Mouse (Mus musculus) kidney, adult 8-10 months (tissue): ENCODE measurements around the gene Slc22a15.

Experiments
- DNase-seq, 2 experiments: peaks; one replicate each; pipeline ENCODE4 v3.0.0; 2022

Gene Slc22a15

DNA sequence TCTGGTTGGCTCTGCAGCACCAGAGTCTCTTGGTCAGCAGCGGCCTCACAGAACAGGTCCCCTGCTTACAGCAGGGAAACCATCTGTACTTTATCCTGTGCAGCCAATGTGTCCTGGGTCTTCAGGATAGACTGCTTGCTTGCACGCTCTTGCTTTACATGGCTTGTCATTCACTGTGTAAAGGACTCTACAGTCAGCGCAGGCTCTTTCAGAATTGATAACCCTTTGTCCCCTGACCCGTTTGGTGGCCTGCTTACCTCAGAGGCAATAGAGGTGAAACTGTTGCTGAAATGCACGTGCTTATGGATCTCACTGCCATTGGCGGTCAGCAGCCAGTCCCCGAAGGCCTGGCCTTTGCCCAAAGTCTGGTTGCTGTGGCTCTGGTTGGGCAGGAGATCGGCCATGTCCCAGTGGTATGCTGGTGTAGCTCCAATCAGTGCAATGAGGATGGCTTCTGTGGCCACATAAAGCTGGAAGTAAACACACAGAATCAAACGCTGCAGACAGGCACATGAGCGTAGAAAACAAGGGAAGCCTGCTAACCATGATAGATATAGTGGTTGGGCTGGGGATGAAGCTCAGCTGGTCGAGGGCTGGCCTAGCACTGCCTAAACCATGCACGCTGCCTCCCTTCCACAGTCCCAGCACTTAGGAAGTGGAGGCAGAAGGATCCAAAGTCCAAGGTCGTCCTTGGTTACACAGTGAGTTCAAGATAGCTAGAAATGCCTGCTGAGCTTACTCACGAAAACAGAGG, 9.0 kb downstream of the Slc22a15 start:
- no peak for DNase-seq

DNA sequence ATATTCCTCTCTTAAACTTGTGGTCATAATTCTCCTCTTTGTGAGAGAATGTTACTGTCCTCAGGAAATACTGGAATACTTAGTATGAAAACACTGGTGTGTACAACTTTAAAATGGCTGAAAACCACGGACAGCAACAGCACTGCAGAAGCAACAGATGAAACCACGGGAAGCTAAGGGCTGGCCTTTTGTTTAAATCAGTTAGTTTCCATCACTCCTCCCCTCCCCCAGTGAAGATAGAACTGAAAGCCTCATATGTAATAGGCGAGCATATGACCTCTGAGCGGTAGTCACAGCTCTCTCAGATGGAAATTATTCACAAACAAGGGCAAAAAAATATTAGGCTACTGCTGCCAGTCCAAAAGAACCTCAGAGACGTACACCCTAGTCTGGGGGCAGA, 10.0 kb downstream of the Slc22a15 start:
- no peak for DNase-seq

DNA sequence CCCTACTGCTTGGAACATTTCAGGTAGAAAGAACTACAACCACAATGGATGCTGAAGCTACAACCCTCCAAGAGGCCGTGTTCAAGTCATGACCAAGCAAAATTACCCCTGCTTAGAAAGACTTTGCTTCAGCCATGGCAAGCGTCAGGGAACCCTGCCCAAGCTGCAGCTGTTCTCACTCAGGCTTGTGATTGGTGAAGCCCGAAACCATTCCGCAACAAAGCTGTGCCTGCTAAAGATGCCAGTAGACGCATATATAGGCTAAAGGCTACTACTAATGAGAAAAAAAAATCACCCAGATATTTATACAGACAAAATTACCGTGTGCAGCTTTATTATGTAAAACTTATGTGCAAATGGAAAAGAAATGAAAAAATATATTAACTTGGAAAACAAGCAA, 12.2 kb downstream of the Slc22a15 start:
- no peak for DNase-seq

DNA sequence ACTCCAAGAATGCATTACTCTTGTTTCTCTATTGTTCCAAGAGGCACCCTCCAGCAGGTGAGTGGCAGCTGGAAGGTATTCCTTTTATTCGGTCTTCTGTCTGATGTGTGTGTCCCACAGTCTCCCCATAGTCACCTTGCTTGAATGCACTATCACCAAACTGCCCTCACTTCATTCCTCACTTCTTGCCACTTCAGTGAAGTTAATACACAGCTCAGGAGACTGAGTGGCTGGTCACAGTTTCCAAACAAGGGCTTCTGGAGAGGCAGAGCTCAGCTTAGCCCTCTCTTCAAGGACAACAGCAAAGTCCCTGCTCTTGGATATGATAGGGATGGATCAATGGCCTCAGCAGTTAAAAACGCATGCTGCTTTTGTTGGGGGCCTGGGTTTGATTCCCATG, 17.2 kb downstream of the Slc22a15 start:
- DNase-seq, result no peak

DNA sequence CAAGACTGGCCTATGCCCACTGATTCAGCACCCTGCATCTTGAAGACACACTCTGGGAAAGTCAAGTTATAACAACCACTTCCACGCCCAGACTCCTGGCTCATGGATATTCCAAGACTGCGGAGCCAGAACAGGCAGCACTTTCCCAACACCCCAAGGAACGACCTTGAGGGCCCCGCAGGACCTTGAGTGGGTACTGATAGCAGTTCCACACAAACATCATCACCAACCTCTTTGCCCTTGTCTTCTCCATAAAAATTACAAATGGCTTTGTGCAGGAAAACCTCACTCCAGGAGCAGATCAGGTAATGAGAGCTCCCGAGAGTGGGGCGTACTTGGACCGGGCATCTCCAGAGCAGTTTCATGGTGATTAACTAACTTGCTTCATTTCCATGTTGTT, 19.5 kb downstream of the Slc22a15 start:
- no peak for DNase-seq

DNA sequence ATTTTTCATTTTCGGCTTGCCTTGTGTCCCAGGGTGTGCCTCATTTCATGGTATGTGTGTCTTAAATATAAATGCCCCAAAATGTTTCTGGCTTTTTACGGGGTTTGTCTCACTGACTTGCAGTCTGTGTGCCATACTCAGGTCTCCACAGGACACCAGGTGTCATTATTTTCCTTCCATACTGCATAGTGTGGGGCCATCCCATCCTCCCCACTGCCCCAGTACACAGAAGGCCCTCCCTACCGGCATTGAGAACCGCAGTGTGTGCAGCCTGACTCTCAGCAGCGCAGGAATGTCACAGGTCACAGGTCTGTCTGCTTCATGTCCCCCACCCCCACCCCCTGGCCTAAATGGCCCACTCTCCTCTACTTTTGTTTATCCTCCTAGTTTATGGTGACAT, 21.2 kb downstream of the Slc22a15 start:
- no peak for DNase-seq

DNA sequence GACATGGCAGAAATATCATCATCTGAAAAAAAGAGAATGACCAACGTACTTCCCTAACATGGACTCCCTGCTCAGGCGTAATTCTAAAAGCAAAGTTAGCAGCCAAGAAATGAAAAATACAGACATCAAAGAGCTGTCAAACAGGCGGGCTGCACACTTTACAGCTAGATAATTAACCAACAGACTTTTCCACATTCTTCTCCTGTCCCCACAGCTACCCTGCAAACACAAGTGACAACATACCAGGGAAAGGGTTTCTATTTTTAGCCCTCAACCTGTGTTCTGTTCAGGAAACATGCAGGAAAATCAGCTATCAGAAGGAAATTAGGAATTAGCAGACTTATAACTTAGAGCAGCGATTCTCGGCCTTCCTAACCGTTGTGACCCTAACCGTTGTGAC, 21.9 kb downstream of the Slc22a15 start:
- DNase-seq, result peak in 1 of 2 experiments; percentile 8

DNA sequence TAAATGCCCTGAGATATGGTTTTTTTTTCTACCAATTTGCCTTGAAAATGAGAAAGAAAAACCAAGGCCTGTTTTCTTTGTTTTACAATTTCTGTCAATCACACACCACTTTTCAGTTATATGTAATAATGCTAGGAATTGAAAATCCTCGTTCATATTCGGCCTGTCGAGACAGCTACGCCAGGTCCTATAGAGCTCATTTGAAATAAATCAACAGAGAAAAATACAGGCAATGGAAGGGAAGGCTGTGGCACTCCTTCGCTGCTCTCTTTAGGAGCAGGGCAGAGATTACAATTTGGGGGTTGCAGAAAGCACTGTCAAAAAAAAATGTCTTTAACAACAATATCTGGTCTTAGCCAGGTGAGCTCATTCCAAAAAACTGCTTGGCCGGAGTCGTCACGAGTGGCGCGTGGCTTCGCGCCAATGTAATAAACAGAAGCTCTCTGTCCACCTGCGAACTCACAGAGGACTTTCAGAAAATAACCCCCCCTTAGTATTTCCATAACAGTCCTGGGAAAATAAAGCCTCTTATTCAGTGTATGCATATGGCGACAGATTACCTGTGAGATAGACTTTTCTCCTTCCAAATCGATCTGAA, 26.8 kb downstream of the Slc22a15 start:
- no peak for DNase-seq

DNA sequence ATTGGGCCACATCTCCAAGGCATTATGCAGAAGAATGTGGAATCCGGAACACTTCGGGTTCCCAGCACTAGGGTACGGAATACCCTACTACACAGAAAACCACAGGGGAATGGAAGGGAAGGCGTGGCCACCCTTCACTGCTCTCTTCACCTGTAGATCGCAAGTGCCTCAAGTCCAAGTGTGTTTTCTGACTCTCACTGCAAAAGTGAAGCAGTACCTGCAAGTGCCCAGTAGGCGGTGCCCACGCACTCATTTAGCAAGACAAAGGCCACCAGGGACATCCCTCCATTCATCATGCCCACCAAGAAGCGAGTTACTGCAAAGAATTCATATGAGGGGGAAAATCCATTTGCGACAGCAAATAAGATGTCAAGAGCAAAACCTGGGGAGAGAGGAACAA, 27.4 kb downstream of the Slc22a15 start:
- DNase-seq, result peak; percentile 55 to 70

DNA sequence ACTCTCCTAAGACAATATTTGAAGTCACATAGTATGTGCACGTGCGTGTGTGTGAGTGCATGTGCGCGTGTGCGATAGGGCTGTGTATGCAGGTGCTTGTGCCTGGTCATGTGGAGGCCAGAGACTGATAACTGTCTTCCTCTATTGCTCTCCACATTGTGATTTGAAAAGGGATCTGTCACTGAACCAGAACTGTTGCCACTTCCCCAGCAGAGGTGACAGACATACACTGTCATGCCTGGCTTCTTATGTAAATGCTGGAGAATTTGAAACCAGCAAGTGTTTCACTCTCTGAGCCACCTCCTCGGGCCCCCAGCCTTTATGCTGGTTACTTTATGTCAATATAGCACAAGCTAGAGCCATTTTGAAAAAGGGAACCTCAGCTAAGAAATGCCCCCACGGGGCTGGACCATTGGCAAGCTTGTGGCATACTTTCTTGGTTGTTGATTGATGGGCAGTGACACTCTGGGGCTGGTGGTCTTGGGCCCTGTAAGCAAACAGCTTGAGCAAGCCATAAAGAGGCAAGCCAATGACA, 28.8 kb downstream of the Slc22a15 start:
- DNase-seq, result no peak

DNA sequence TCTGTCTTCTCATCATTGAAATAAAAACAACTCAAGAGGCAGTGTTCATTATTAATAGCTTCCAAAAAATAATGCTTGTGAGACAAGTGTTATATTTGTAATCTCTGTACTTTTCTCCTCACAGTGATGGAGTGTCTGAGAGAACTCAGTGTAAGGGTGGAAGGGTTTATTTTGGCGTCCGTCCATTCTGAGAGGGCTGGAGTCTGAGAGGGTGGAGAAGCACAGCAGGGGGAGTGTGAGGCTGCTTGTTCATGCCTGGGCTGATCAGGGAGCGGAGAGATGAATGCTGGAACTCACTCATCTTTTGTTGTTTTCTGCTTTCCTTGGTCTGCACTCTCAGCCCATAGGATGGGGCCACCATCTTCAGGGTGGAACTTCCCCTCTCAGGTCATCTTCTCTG, 38.7 kb downstream of the Slc22a15 start:
- no peak for DNase-seq

DNA sequence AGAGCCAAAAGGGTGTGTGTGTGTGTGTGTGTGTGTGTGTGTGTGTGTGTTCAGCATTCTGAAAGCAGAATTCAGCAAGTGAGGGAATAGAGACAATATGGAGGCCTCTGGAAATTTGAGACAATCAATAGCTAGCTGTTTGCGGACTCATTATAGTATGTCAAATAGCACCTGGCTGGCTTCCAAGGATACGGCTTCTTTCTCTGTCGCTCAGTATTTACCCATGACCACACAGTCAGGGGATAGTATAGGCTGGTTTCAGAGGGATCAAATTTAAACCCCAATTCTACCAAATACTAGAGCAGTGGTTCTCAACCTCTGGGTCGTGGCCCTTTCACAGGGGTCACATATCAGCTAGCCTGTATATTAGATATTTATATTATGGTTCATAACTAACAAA, 39.2 kb downstream of the Slc22a15 start:
- no peak for DNase-seq

DNA sequence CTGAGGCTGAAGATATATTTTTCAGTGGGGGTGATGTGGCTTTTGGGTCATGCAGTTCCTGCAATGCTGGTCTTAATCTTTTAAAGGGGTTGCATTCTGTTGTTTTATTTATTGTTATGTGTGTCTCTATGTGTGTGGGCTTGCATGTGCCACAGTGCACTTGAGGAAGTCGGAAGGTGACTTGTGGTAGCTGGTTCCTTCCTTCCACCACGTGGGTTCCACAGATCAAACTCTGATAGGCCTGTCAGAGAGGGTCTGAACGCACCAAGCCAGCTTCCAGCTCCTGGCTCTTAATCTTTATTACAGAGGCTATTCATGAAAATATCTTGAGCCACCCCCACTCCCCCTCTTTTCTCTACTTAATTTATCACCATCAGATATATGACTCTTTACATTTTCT, 40.4 kb downstream of the Slc22a15 start:
- DNase-seq, result no peak

DNA sequence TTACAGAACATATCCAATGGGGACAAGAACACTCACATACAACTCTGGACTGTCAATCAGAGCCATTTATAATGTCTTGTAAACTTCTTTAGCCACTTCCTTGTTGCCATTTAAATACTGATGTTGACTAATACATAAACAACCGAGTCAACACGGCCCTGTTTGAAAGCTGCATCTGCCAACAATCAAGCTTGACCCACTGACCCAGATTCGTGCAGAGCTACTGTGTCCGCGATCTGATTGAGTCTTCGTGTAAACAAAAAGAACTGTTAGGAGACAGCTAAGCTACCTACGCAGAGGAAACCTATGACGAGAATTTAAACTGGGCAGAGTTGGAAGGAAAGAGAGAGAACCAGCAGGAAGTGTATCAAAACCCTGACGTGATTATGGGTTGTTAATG, 42.5 kb downstream of the Slc22a15 start:
- no peak for DNase-seq

DNA sequence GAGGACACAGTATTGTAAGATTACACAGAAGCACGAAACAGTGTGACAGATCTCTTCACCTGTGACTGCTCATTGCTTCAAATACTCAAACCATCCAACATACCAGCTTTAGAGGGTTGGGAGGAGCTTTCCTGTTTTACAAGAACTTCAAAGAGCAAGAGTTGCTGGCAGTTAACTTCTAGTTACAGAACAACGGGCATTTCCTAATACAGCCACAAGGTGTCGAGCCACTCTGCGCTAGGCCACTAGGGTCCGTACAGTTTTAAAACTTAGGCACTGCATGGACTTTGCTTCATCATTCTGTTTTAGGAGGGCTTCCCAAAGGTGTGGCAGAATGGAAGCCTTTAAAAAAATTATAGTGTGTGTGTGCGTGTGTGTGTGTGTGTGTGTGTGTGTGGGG, 43.4 kb downstream of the Slc22a15 start:
- DNase-seq, result no peak

DNA sequence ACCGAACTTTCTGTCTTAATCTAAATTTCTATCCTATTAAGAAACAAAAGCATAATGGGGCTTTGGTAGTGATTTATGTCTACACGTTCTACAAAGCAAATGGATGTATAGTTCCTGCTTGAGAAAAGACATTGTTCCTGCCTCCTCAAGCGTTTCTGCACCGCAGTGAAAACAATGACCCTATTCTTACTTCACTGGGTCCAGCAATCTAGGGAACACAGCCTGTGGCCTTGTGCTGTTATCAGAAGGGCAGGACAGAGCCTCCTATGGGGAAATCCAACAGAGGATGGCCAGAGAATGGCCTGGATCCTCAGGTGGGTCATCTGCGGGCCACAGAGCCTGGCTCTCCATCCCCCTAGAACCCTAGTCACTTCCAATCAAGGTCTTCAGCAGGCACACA, 46.1 kb downstream of the Slc22a15 start:
- DNase-seq, result no peak

DNA sequence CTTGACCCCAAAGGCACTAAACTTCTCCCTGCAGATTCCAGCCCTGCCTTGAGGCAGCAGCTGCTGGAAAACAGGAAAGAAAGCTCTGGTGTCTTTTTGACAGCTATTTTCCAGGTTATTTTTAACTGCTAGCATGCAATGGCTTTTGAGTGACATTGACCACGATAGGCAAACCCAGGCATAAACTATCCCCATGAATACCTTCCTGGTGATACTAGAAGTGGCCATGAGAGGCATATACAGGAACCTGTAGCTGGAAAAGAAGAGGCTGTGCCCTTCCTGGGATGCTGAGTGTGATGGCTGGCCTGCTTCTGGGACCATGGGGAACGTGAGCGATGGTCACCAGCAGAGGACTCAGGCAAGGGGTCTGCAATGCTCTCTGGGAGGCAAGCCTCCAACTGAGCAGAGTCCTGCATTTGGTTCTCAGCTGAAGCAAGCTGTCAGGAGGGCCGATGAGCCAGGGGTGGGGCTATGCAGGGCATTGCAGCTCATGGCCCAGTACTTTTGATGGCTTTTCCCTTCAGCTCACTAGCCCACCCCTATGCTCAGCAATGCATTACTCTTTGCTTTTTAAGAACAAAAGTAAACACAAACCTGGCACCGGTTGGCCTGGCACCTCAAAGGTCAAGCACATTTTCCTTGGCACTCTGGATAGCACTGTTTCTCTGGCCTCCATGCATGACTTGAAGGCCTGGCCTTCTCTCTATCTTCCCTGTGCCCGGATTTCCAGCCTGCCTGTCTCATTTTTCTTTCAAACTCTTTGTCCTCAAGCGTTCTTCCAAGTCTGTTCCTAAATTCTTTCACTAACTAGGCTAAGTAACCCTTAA, 47.6 kb downstream of the Slc22a15 start:
- DNase-seq, result peak; percentile 9 to 26

DNA sequence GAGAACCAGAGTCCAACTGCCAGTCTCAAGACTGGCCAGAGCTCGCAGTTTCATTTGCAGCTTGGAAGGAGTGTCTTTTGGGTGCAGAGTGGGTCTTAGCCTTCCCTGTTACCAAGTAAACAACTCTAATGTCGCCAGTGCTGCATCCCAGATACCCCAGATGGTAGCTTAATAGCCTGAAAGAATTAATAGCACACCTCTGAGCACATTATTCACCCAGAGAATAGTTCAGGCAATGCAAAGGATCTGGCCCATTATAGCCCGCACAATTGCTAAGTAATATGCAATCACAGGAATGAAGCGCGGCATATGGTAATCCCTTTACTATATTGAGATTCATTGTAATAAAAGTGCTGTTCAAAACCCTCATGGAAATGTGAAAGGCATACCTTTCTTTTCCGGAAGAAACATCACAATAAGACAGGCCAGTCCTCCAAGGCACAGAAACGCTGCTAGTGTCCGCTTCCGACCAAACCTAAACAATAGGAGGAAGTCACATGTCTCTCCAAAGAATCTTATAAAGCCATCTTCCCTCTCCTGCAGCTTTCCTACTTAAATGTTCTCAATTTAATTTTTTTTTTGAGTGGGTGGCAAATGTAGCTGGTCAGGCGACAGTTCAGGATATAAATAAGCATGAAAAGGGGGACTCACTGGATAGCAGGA, 48.9 kb downstream of the Slc22a15 start:
- no peak for DNase-seq

DNA sequence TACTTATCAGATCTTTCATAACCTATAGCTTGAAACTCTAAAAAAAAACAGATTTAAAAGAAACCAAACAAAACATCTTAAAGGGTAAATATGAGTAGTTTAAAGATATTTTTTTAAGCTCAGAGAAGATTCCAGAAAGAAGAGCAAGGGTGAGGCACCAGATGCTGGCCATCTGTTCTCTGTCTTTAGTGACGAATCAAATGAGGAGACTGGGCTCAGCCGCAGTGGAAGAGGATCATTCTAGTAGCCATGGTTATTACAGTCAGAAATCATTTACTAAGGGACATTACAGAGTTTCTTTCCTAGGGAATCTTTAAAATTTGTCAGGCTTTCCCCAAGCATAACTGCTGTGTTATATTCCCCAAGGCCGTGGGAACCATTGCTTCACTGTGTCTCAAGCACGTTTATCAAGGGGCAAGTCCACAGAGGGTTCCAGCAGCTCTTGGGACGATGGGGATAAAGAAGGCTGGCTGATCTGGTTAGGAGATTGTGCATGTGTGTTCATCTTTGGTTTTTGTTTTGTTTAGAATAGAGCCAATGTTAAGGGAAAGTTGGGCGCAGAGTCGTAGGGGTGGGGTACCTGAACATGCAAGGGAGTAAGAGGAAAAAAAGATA, 51.1 kb downstream of the Slc22a15 start:
- DNase-seq, result no peak

DNA sequence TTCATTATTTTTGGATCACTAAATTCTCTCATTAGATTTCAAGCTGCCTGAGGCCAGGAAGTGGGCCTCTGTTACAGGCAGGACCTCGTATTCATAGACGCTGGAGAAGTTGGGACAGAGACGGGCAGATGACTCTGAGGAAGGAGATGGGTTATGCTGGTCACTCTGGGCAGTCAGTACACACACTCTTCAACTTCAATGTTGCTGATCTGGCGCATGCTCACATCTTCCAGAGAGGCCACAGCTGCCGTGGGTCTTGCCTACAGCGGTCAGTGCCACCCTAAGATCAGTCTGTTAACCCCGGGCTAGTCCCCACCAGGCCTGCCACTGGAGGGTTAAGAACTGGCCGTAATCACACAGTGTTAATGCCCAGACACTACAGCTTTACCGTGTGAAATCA, 52.3 kb downstream of the Slc22a15 start:
- DNase-seq, result no peak

DNA sequence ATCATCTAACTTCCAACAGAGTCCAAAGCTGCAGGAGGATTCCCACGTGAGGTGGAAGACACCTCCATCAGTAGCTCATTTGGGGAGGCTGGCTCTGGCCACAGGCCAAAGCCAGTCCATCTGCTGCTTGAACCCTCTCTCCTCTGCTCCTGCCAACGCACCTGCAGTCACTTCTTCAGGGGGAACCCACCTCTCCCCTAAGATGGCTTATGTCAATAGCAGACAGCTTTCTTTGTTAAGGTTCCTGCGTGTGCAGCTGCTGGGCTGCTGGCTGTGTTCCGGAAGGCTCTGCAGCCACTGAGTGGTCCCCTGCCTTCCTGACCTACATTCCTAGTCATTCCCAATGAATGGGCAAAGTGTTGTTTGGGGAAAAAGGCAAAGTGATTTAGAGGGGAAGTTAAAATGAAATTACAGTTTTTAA, 57.2 kb downstream of the Slc22a15 start:
- no peak for DNase-seq

DNA sequence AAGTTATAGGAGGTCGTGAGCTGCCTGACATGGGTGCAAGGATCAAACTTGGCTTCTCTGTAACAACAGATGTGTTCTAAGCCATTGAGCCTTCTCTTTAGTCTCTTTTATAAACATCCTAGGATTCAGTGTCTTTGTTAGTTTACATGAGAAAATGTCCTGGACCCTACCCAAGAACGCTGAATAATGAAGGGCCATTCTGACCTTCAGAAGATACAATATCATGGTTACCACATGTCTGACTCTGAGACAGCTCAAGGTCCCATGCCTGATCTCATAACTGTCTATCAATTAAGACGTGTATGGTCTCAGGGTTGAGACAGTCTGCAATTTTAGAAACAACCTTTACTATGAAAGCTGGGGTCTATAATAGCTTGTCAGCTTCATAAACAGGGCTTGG, 62.4 kb downstream of the Slc22a15 start:
- no peak for DNase-seq

DNA sequence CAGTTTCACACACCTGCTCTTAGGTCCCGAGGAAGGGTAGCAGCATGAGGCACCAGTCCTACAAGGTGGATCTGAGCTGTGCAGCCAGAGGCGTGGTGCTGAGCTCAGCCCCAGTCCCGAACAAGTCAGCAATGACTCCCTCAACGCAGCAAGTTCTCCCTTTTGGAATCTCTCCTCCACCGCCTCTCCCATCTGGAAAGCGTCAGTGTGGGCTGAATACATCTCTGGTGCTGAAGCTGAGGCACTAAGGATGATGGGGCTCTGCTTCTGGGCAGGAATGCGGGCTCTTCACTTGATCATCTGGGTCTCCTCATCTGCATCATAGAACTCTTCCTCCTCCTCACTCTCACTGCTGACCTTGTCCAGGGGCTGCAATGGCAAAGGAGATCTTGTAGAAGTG, 64.1 kb downstream of the Slc22a15 start:
- DNase-seq, result no peak
